Mouse (Mus musculus) kidney, embryonic 14.5 days (tissue): ENCODE measurements around the gene Intu. TPM values are rescaled to one million over a fixed set of nuclear protein-coding genes. Genes with fewer than 3 reads are reported as not detected.

ENCODE experiments used
- ATAC-seq: fragments of 200-750 bp; cut with Nextera tagmentation; 2 replicates; pipeline ENCODE4 v1.8.0; 2017; ENCODE audit warnings: moderate number of reproducible peaks, mild to moderate bottlenecking, moderate TSS enrichment, moderate library complexity; ENCODE audit not compliant: low FRiP score, low TSS enrichment
- H3K27ac ChIP-seq: fragments of 300-500 bp; sonication (generic); 2 replicates; pipeline ENCODE4 v1.5.1; 2014; ENCODE audit warnings: low read depth, mild to moderate bottlenecking, low read length, moderate library complexity, mixed read lengths
- H3K27me3 ChIP-seq: fragments of 300-500 bp; sonication (generic); 2 replicates; pipeline ENCODE4 v1.6.1; 2014; ENCODE audit warnings: mild to moderate bottlenecking, low read length; ENCODE audit not compliant: control insufficient read depth, insufficient read depth
- H3K36me3 ChIP-seq: fragments of 300-500 bp; sonication (generic); 2 replicates; pipeline ENCODE4 v1.6.1; 2014; ENCODE audit warnings: low read length, mixed read lengths; ENCODE audit not compliant: control insufficient read depth, insufficient read depth
- H3K4me1 ChIP-seq: fragments of 300-500 bp; sonication (generic); 2 replicates; pipeline ENCODE4 v1.6.1; 2014; ENCODE audit warnings: low read length, mixed read lengths; ENCODE audit not compliant: control insufficient read depth, insufficient read depth
- H3K4me2 ChIP-seq: fragments of 300-500 bp; sonication (generic); replicated peaks from 2 replicates; pipeline ENCODE4 v1.6.1; 2014; ENCODE audit warnings: low read depth, mild to moderate bottlenecking, low read length
- H3K4me3 ChIP-seq: fragments of 300-500 bp; sonication (generic); 2 replicates; pipeline ENCODE4 v1.5.1; 2014; ENCODE audit warnings: mild to moderate bottlenecking, low read length
- H3K9ac ChIP-seq: fragments of 300-500 bp; sonication (generic); 2 replicates; pipeline ENCODE4 v1.6.1; 2014; ENCODE audit warnings: low read depth, mild to moderate bottlenecking, low read length, moderate library complexity
- H3K9me3 ChIP-seq: fragments of 300-500 bp; sonication (generic); 2 replicates; pipeline ENCODE4 v1.6.1; 2016; ENCODE audit warnings: low read length; ENCODE audit not compliant: control insufficient read depth
- WGBS: fragments of 180-500 bp; shearing (Covaris S2); extraction: QIAGEN DNeasy Blood & Tissue Kit; methylation state at CpG from one replicate; pipeline ENCODE4 v1.1.7; 2014; 5-methylcytosine and 5-hydroxymethylcytosine counted together
- polyA plus RNA-seq: library from polyadenylated mRNA; unstranded; fragments of >200 nt; fragmentation: Nextera tagmentation; extraction: Ambion mirVana; gene quantifications from 2 replicates; pipeline ENCODE4 v1.2.1, GENCODE M21; 2014

Gene Intu
- polyA plus RNA-seq: 2.7 and 5.1 TPM in 2 replicates

DNA sequence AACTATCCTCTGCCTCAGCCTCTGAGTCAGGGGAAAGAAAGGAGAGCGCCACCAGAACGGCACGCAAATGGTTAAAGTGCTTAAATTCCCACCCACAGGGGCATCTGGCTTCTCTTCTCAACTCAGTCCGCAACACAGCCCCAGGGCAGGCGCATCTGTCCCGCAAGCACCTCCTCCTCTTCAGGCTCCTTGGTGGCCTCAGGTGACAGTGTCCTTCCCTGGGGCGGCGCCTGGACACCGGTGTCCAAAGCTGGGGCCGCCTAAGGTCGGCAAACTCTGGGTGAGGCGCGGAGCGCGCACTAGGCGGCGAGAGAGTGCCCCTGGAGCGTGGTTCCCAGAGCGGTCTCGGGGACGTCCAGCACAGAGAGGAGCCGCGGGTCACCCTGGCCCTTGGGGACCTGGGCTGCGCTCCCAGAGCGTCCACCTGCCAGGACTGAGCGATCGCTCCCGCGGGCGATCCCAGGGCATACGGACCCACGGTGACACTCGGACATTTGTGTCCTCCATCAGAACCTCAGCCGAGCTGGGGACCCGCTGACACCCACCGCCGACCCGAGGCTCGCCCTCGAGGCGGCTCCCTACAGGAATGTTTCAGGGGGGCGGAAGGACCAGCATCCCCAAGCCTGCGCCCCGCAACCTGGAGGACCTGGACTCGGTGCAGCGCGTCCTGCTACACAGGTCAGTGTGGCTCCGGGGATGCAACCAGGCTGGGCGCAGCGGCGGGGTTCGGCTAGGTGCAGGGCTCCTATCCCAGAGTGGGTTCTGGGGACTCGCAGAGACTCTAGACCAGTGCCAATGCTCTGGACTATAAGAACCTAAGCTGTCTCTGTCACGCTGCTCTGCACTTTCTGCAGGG, at the start of gene Intu:
TSS of gene Intu (plus strand) at position 1 of the 856 bp plus-strand sequence.
- under 1% methylated on average over 54 of the region's 54 CpGs for WGBS
- peak; percentile 91 for ATAC-seq
- Histone ChIP-seq H3K4me2 (peak within 1 kb of the TSS; percentile 98), H3K9me3 (no peaks in the 10 kb centered on the region), H3K27me3 (peaks cover 25% of the 10 kb centered on the region), H3K9ac (peak within 1 kb of the TSS; percentile 57), H3K27ac (no peak within 1 kb of the TSS), H3K4me1 (peaks cover 7% of the 10 kb centered on the region; the same call in 1 of the 2 replicates), H3K4me3 (peak within 1 kb of the TSS; percentile 59), H3K36me3 (no peaks in the 10 kb centered on the region)

DNA sequence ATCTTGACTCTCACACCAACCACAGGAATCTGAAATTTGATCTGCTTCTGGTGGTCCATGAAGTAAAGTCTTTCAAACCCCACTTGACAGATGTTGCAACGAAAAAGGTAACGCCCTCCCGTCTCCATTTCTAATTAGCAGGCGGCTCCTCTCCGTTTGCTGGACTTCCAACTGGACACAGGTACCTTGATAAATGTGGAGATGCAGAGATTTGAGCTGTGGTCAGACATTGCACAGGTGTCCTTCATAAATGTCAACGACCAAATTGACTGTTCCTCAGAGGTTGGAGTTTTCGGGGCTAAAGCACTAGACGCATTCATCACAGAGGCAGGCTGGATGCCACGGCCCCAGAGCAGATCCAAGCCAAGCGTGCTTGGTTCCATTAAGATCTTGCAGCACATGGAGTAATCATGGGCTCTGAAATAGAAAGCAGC, 47.8 kb upstream of the Intu start:
- Histone ChIP-seq H3K27ac (no peak overlapping the region), H3K9me3 (no peaks in the 10 kb centered on the region), H3K4me2 (peak overlapping the region; percentile 32), H3K4me3 (peak overlapping the region; percentile 9; the same call in 1 of the 2 replicates), H3K27me3 (no peaks in the 10 kb centered on the region), H3K9ac (no peak overlapping the region), H3K36me3 (no peaks in the 10 kb centered on the region), H3K4me1 (no peaks in the 10 kb centered on the region)
- WGBS: 21% methylated on average over 10 of the region's 10 CpGs
- ATAC-seq: no peak

DNA sequence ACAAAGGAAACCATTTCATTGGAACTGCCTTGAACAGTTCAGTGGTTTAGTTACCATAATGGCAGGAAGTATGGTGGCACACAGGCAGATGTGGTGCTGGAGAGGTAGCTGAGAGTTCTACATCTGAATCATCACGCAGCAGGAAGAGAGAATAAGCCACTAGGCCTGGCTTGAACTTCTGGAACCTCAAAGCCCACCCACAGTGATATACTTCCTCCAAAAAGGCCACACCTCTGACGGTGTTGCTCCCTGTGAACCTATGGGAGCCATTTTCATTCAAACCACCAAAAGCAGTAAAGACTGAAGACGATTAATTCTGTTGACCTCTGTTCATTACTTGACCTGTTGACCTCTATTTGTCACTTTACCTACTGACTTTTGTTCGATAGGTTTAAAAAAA, 43.7 kb upstream of the Intu start:
- H3K9me3 ChIP-seq: no peaks in the 10 kb centered on the region
- H3K4me2 ChIP-seq: no peak overlapping the region
- ATAC-seq: no peak
- H3K27ac ChIP-seq: no peak overlapping the region
- no peaks in the 10 kb centered on the region for H3K4me1 ChIP-seq
- H3K27me3 ChIP-seq: no peaks in the 10 kb centered on the region
- 79% methylated on average over 4 of the region's 4 CpGs for WGBS
- H3K36me3 ChIP-seq: no peaks in the 10 kb centered on the region
- H3K4me3 ChIP-seq: no peak overlapping the region
- no peak overlapping the region for H3K9ac ChIP-seq

DNA sequence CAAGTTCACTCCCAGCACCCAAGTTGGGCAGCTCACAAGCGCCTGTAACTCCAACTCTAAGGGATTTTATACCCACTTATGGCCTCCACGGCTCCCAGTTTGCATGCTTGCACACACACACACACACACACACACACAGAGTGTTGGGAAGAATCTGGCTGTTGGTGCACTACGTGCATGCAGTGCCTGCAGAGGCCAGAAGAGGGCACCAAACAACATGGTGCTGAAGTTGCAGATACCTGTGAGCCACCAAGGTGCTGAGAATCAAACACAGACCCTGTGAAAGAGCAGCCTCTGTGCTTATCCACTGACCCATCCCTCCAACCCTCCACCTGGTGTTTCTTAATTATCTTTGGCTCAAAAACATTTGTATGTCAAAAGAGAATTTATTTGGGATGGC, 39.3 kb upstream of the Intu start:
- H3K4me2 ChIP-seq: no peak overlapping the region
- WGBS: 90% methylated on average over 3 of the region's 3 CpGs
- ATAC-seq: no peak

DNA sequence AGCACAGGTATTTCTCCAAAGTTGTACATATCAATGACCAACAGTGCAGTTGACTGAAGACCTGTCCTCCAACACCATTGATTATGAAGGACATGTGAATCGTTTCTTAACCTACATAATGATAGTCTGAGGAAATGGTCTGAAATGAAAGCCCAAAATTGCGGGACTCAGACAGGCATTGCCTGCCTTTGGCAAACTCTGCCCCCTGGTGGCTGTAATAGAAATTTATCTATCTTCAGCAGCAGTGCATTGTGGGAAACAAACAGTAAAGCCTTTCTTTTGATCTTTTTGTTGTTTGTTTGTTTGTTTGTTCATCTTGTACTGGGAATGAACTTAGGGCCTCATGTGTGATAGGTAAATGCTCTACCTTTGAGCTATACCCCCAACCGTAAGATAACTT, 32.2 kb upstream of the Intu start:
- H3K36me3 ChIP-seq: no peaks in the 10 kb centered on the region
- H3K27me3 ChIP-seq: no peaks in the 10 kb centered on the region
- H3K4me1 ChIP-seq: no peaks in the 10 kb centered on the region
- H3K4me3 ChIP-seq: no peak overlapping the region
- 90% methylated on average over 3 of the region's 3 CpGs for WGBS
- no peak for ATAC-seq
- H3K4me2 ChIP-seq: no peak overlapping the region
- no peak overlapping the region for H3K9ac ChIP-seq
- H3K27ac ChIP-seq: no peak overlapping the region
- H3K9me3 ChIP-seq: no peaks in the 10 kb centered on the region

More for the DNA sequence above, 39.3 kb upstream of the Intu start:
- H3K27ac ChIP-seq: no peak overlapping the region
- no peaks in the 10 kb centered on the region for H3K36me3 ChIP-seq
- no peak overlapping the region for H3K4me3 ChIP-seq
- no peaks in the 10 kb centered on the region for H3K27me3 ChIP-seq
- no peaks in the 10 kb centered on the region for H3K4me1 ChIP-seq
- no peak overlapping the region for H3K9ac ChIP-seq
- no peaks in the 10 kb centered on the region for H3K9me3 ChIP-seq

DNA sequence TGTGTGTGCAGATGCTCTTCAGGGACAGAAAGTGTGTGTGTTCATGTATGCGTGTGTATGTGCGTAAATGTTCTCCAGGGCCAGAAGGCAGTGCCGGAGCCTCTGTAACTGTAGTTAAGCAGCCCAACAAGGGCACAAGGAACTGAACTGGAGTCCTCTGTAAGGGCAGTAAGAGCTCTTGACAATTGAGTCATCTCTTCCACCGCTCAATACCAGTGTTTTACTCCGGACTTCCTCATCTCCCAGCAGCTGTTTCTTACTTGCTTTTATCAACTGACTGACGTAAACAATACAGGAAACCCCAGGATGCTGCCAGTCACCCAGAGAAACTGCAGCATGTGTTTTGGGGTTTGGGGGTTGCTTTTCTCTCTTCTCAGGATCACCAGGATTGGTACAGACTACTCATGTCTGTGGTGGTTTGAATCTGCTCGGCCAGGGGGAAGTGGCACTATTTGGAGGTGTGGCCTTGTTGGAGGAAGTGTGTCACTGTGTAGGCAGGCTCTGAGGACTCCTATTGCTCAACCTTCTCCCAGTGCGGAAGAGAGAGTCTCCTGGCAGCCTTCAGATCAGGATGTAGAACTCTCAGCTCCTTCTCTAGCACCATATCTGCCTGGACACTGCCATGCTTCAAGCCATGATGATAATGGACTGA, 30.8 kb upstream of the Intu start:
- Histone ChIP-seq H3K4me2 (no peak overlapping the region), H3K4me1 (no peaks in the 10 kb centered on the region), H3K27ac (no peak overlapping the region), H3K9ac (no peak overlapping the region), H3K4me3 (no peak overlapping the region), H3K36me3 (no peaks in the 10 kb centered on the region), H3K27me3 (no peaks in the 10 kb centered on the region), H3K9me3 (no peaks in the 10 kb centered on the region)
- no peak for ATAC-seq
- WGBS: 94% methylated on average over 8 of the region's 8 CpGs

DNA sequence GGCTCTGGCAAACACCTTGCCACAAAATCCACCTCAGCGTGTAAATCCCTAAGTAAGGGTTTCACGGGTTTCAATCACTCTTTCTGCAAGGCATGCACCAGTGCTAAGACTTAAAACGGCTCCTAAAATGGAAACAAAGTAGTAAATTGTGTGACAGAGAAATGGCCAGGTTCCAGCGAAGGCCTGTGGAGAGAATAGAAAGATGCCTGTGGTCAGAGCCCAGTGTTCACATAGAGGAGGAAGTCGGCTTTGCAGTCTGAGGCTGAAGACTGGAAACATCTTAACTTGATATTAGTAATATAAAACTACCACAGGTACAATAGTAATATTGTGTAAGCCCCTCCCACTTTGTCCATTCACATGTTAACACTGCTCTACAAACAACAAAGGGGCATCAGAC, 26.7 kb upstream of the Intu start:
- H3K27ac ChIP-seq: no peak overlapping the region
- no peak overlapping the region for H3K9ac ChIP-seq
- WGBS: 64% methylated on average over 5 of the region's 5 CpGs
- no peak overlapping the region for H3K4me2 ChIP-seq
- no peak overlapping the region for H3K4me3 ChIP-seq
- ATAC-seq: no peak
- H3K27me3 ChIP-seq: no peaks in the 10 kb centered on the region
- H3K9me3 ChIP-seq: no peaks in the 10 kb centered on the region
- no peaks in the 10 kb centered on the region for H3K36me3 ChIP-seq
- H3K4me1 ChIP-seq: no peaks in the 10 kb centered on the region

DNA sequence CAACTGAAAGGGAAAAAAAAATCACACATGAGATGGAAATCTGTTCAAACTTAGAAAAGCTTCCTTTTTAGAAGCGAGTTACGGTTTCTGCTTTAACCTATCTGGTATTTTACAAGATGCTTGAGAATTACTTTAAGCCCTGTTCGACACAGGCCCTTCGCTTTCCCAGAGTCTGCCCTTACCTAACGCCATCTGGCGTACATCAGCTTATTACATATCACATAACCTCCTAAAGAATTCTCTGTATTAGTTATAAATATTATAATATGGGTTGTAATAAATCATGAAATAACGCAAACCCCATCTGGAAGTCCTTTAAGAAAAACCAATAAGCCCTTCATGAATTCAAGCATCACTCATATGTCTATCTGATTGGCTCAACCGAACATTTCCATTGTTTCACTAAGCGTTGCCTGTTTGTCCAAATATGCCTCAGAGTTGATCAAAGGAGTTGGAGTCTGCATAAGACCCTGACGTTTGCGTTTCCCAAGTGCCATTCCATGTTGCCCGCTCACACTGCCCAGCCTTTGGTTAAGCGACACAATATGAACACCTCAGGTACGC, 25.6 kb upstream of the Intu start:
- H3K27ac ChIP-seq: no peak overlapping the region
- no peaks in the 10 kb centered on the region for H3K27me3 ChIP-seq
- no peak overlapping the region for H3K9ac ChIP-seq
- no peak overlapping the region for H3K4me3 ChIP-seq
- H3K36me3 ChIP-seq: no peaks in the 10 kb centered on the region
- H3K4me1 ChIP-seq: no peaks in the 10 kb centered on the region
- H3K9me3 ChIP-seq: no peaks in the 10 kb centered on the region
- no peak overlapping the region for H3K4me2 ChIP-seq
- ATAC-seq: no peak
- 93% methylated on average over 14 of the region's 14 CpGs for WGBS
